Mouse (Mus musculus) common myeloid progenitor, adult 5-6 weeks (primary cell): Measurements from ENCODE around the gene Trub1. TPM values are rescaled to one million over a fixed set of nuclear protein-coding genes. Genes with fewer than 3 reads are reported as not detected.

Source experiments
- ATAC-seq: replicated peaks from 2 replicates; pipeline ENCODE4 v1.8.0; 2016; ENCODE audit warnings: low read depth, mild to moderate bottlenecking, moderate TSS enrichment, inconsistent platforms; ENCODE audit not compliant: poor library complexity, severe bottlenecking
- total RNA-seq: library from RNA; stranded (forward); fragments of 200-1000, 187-1606 nt; gene quantifications from 2 replicates; pipeline ENCODE4 v1.2.3, GENCODE M21; 2017

Trub1 gene
- 20.1 and 20.6 TPM in 2 replicates for total RNA-seq

DNA sequence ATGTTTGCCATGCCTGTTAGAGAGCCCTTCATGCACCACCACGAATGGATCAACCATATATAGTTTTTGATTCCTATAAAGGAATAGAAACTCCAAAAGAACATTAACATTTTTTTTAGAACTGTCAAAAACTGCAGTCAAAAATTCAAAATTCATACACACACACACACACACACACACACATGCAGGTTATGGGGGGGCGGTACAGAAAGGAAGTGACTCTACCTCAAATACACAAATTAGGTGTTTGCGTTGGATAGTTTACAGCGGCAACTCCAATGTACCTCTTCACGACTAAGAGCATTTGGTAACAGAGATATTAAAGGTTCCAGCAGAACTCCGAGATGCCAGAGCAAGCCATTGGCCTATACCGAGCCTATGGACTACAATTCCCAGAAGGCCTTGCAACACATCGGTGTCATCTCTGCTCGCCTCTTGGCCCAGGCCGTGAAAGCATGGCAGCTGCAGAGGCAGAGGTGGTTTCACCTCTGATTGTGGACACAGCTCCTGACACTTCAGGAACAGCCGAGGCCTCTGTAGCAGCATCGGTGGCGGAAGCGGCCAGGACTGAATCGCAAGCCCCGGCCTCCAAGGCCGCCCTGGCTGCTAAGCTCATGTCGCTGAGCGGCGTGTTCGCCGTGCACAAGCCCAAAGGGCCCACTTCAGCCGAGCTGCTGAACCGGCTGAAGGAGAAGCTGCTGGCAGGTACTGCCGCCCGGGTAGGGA lies at the start of gene Trub1:
TSS of gene Trub1 (plus strand) at position 421 of the 726 bp plus-strand sequence.
- peak; percentile 97 for ATAC-seq

DNA sequence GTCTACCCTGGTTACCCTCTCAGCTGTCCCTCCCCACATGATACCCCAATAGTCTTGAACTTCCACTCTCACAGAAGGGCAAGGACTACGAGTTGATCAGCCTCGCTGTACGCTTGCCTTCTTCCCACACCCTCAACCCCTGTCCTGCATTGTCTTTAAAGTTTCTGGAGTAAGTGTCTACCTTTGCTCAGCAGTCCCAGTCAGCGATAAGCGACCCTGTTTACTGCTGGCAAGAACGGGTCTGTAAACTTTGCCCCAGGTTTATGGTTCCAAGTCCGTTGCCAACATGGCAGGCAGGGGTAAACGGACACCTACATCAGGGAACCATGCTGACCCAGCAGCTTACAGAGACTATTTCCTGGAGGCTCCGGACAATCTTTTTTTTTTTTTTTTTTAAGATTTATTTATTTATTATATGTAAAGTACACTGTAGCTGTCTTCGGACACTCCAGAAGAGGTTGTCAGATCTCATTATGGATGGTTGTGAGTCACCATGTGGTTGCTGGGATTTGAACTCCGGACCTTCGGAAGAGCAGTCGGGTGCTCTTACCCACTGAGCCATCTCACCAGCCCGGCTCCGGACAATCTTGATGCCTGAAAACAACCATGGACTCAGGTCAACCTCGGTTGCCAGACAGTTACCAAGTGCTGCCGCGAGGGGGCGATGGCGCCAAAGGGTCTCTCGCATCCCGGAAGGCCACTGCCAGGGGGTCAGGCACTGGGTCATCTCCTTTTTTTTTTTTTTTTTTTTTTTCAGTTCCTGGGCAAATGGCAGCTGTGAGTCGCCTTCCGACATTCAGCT lies 48.8 kb upstream of the Trub1 start:
- ATAC-seq = peak; percentile 84

DNA sequence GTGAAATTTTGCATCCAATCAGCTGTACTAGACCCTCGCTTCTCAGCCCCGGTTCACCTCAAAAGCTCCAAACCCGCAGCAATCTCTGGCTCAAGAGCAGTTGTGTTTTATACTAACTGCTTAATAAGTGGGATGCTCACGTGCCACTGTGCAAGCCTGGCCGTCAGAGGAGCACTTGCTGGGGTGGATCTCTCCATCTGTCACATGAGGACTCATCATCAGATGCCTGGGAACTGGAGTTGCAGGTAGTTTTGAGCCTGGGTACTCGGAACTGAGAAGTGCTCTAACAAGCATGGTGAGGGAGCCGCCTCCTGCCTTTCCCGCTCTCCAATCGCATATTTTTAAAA lies 48.2 kb upstream of the Trub1 start:
- ATAC-seq = no peak

DNA sequence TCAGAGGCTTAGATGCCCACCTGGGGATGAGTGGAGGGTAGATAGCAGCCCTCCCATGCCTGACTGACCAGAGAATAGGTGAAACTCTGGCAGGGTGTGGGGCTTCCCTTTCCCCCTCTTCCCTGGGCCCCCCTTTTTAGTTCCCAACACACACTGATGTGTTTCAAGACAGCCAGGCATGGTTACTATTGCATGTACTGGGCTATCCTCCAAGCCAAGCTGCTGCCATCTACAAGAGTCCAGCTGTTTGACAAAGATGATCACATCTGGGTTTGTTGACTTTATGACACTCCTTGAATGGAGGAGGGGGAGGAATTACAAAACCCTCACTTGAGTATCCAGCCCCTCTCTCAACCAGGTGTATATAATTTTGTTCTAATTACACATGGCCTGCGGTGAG lies 44.8 kb upstream of the Trub1 start:
- no peak for ATAC-seq

DNA sequence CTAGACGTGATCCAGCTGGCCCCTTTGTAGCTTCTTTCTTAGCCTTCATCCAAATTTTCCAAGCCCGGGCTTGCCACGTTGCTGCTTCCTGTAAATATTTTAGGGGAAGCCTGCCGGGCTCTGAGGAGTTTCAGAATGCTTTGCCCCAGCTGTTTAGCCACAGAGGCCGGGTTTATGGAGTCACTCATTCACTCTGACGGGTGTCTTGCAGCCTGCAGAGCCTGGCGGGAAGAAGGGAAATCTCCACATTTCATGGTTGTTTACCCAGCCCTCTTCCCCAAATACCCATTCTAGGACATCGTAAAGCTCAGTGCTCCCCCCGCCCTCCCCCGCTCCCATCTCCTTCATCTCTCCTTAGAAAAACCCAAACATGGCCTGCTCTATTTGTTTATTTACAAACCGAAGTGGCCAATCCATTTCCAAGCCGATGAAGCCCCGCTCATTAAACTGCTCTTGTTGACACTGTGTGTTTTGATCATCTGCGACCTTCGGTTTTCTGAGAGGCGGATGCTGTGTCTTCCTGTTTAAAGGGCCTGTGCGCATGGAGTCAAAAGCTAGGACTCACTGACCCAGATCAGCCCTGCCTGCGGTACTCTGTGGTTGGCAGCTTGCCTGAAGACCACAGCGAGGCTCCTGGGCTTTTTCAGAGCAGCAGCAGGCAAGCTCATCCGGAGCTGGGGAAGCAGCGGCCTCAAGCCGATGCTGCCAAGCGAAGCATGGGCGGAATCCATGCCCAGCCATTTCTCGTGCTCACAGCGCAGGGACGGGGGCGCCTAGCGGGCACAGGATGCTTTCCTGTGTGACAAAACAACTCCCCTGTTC lies 41.1 kb upstream of the Trub1 start:
- peak; percentile 78 for ATAC-seq

DNA sequence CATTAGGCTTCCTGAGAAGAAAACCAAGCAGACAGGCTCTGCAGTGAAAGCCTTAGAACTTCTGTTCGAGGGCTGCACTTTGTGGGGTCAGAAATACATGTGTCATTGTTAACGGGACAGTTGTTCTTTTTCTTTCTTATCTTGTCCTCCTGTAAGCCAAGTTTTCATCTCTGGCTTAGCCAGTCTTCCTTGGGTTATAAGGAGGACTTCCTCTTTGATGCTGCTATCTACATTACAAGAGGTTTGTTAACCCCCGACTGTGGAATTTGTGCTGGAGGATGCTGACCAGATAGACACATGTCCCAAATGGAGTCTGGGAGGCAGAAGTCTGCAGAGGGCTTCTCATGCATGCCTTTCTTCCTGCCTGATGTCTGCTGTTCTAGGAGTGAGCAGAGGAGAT lies 39.5 kb upstream of the Trub1 start:
- ATAC-seq = peak; percentile 47

DNA sequence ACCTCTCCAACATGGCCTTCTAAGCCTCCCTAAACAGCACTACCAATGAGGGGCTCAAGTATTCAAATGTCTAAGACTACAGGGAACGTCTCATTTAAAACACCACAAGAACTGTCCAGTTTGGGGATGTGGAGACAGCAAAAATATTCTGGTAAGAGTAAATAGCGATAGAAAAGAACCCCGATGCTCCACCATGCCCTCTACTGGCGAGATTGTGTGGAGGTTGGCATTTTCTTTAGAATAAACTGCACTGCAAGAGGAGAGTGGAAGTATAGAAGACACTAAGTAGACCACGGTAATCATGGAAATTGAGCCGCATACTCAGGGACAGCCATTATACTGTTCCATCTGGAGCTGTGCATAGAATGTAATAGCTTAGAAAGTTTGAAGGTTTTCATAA lies 38.8 kb upstream of the Trub1 start:
- no peak for ATAC-seq

DNA sequence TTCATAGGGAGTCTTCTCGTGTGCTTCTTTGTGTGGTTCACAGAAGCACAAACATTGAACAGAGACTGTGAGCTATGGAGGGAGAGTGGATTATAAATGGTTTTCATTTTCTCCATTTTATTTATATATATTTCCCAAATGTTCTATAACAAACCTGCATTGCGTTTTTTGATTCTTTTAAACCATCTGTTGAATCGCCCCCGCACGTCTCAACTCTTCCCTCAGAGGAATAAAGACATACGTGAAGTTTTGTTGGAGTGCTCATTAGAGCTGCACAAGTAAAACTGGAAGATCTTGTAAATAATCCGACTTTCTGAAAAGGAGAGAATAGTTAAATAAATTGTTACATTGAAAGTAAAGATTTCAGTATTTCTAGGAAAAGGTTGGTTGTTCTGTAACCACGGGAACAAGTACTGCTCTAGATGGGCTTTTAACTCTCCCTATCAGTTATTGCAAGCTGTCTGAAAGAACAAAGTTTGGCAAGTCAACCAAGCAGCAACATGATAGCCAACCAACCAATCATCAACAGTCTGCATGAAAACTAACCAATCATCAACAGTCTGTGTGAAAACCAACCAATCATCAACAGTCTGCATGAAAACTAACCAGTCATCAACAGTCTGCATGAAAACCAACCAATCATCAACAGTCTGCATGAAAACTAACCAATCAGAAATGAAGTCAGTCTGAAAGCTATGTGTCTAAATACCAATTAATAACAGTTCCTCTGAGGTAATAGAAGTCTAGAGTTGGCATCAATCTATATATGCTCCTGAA lies 37.5 kb upstream of the Trub1 start:
- no peak for ATAC-seq

DNA sequence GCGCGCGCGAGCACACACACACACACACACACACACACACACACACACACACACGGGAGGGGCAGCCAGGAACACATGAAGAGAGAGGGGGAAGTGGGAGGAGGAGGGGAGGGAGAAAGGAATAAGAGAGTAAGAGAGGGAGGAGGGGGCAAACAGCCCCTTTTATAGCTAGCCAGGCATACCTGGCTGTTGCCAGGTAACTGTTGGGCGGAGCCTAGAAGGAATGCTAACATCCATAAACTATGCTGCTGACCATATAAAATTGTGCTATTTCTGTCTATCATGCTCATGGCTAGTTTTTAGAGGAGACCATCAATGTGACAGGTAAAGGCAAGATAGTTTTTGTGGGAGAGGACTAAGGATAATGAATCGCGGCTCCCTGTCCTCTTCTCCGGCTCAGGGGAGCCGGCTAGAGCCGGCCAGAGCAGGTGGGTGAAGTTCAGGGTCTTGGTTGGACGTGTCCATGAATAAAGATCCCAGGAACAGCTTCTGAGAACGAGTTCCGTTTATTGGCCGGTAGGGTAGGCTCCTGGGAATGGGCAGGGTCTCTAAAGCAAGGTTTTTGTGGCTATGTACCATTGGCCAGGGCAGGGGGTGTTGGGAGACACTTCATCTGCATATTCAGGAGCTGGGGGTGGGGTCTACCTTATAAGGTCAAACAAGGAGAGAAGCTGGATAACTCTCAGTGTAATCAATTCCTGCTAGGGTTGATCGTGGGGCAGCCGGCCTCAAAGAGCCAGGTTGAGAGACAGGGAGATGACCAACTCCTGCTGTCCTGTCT lies 34.7 kb upstream of the Trub1 start:
- no peak for ATAC-seq

DNA sequence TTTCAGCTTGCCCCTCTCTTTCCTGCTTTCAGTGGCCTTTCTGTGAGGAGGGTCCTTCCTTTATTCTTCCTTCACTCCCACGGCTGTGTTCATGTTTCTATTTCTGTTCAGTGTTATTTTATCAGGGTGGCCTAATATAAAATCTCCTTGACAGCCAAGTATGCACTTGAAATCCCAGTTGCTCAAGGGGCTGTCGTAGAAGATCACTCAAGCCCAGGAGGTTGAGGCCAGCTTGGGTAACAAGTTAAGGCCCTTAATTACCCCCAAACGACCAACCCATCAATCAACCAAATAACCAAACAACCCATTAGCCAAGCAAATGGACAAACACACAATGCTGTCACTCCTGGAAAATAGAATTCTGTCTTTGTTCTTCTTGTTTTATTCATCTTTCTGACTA lies 29.3 kb upstream of the Trub1 start:
- ATAC-seq = no peak

DNA sequence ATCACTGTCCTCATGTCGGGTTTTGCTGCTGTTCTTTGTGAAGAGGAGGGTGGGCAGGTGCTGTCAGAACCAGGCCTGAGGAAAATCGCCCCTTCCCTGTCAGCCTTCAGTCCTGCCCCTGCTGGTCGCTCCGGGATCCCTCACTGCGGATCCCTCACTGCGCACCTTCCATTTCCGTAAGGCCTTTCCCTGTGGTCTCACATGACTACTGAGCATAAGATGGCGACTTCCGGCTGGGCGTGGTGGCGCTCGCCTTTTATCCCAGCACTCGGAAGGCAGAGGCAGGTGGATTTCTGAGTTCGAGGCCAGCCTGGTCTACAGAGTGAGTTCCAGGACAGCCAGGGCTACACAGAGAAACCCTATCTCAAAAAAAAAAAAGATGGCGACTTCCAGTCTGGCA lies 27.4 kb upstream of the Trub1 start:
- no peak for ATAC-seq

DNA sequence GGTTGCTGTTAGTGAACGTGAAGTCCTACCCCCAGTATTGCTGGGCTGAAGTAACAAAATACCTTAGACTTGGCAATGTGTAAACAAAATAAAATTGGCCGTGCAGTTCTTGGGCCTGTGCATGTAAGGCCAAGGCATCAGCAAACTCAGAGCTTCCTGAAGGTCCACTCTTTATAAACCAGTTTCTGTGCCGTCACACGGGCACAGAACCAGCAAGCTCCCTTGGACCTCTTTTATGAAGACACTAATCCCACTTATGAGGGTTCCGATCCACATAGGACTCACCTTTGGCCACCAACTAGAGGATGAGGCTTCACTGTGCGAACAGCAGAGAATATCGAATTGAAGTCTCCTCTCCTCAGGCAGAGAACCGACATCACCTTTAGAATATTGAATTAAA lies 25.9 kb upstream of the Trub1 start:
- no peak for ATAC-seq

DNA sequence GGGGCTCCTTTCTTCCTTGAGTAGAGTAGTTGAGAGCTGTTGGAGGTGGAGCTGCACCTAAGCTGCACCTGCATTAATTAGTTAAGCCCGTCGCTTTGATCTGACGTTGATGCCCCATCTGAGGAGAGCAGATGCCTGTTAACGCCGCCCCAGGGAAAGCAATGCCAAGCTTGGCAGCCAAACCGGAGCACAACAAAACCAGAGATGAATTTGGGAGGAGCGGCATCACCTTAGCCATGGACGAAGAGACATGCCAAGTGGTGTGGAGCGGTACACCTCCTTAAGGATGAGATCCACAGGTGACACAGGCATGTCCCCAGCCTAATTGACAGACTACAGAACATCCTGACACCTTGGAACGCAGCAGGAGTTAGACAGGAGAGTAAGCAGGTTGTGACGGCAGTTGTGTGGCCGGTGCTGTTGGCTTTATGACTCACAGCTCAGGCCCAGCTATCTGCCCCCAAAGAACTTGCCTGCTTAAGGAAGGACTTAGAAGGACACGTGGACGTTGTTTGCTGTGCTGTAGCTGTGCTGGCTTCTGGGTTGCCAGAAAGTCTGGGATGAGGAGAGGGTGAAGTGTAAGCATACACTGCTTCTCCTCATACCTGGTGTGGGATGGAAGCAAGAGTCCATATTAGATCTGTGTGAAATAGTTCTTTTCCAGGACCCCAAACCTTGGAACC lies 24.8 kb upstream of the Trub1 start:
- no peak for ATAC-seq

DNA sequence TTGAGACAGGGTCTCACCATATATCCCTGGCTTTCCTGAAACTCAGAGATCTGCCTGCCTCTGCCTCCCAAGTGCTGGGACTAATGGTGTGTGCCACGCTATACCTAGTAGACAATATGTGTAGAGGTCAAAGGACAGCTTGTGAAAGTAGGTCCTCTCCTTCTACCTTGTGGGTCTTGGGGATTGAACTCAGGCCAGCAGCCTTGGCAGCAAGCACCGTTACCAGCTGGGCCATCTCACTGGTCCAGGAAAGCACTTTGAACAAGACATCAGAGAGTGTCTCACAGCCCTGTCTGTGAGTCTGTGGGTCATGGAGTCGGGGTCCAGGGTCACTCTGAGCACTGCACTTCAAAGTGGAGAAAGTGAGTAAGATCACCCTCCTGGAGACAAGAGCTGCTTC lies 24.1 kb upstream of the Trub1 start:
- no peak for ATAC-seq

DNA sequence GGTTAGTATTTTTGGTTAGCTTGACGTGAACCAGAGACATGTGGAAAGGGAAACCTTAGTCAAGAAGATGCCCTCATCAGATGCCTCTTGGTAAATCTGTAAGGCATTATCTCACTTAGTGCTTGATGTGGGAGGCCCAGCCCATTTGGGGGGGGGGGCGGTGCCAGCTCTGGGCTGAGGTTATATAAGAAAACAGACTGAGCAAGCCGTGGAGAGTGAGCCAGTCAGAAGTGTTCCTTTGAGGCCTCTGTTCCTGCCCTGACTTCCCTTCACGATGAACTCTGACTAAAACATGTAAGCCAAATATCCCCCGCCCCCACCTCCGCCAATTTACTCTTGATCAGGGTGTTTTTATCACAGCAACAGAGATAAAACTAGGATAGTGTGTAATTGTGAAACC lies 22.8 kb upstream of the Trub1 start:
- ATAC-seq = no peak

DNA sequence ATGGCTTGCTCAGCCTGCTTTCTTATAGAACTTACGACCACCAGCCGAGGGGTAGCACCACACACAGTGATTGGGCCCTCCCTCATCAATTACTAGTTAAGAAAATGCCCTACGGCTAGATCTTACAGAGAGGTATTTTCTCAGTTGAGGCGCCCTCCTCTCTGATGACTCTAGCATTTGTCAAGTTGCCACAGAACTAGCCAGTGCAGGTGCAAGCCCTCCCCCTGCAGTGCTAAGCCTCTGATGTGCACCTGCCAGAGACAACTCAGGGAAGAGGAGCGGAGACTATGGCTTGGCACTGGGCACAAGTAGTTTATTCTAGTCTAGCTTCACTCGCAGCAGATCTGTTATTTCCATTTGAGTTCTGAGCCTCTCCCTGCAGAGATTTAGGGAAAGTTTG lies 21.2 kb upstream of the Trub1 start:
- no peak for ATAC-seq

DNA sequence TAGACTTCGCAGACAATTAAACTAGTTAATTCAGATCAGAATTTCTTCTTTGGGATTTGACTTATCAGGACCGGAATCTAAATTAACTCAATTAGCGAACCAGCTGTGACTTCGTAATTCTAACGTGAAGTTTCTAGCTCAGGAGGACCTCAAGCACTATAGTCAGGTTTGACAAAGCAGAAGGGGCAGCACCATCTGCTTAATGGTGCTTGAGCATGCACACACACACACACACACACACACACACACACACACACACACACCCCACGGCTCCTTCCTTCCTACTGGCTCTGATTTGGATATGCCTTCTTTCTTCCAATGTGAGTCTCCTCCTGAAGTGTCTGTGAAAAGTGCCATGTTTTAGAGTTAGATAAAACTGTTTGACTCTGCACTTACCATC lies 18.7 kb upstream of the Trub1 start:
- no peak for ATAC-seq

DNA sequence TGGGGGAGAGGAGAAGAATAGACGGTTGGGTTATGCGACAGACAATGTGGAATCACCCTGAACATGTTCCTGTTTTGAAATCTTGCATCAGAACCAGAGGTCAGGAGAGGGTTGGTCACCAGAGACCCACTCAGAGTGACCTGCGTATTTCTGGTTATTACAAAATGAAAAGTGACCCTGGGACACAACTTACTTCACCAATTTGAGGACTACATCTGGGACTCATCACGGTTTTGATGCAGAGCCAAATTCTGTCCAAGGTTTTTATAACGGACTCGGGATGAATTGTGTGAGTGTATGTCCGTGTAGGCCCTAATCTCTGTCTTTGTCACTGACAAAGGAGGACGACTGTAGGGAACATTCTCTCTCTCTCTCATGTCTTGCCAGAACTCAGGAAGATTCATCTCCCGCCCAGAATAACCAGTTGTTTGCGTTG lies 16.1 kb upstream of the Trub1 start:
- ATAC-seq = no peak

DNA sequence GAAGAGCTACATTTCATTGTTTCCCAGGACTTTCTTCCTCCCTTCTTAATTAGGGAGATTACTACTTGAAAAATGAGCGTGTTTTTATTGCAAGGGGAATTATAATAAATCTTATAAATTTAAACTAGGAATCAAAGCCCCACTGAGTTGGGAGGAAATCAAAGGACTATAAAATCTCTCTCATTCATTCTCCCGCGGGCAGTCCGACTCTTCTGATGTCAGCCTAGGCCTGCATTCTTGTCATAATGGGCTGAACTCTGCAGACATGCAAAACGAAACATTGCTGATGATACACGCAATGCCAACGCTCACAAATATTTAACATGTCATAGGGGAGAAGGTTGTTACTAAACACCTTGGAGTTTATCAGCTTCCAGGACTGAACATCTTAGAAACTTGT lies 15.7 kb upstream of the Trub1 start:
- ATAC-seq = no peak
